Mouse (Mus musculus): ENCODE data around the gene Dbp. TPM values are rescaled to one million over a fixed set of nuclear protein-coding genes. Genes with fewer than 3 reads are reported as not detected.
"Not testable (repeated sequence)": the region's sequence is repeated elsewhere in the genome, so short reads cannot be mapped to it uniquely, and the experiment has no call there.

Dbp gene
- 10 to 100 TPM; 37.1 to 43.4 TPM for total RNA-seq (2021)
- long read RNA-seq, transcript Dbp-201 (4 exons, 1,837 nt): major isoform, 59 of 74 reads
- long read RNA-seq, transcript Dbp-205 (2 exons, 1,732 nt): minor isoform, 12 of 74 reads
- long read RNA-seq, partial matches to known transcripts: 2 of 74 reads
- long read RNA-seq, other reads (novel, unspliced or antisense): 0 of 74 reads

DNA sequence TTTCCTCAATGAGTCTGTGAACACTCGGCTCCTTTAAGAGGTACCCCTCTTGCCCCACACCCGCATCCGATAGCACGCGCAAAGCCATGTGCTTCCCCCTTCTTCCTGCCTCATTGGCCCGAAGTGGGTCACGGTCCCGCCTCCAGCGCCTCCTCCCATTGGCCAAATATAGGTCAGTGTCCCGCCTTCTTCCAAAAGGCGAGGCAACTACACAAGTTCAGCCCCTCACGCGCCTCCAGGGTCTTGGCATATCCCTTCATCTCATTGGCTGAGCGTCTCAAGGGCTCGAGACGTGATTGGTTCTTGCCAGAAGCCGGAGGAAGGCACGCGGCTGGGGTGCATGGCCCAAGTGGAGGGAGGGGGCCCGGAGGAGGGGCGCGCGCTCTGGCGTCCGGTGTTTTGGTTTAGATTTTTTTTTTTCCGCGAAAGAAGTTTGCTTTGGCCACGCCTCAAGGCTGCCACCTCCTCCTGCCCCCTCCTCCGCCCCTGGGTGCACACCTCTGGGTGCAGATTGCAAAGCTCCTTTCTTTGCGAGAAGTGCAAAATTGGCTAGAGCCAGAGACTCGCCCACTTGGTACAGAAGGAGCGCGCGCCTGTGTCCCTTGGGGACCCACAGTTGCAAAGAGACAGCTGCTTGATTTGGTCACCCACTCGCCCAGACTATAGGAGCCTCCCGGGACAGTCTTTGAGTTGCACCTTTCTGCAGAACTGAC lies at the start of gene Dbp:
Gene Dbp, plus strand, starts transcription at position 359 of the 713 bp plus-strand sequence.
- DNase-seq (ENCODE audit: low spot score in 2 of 2): peak; percentile 98

DNA sequence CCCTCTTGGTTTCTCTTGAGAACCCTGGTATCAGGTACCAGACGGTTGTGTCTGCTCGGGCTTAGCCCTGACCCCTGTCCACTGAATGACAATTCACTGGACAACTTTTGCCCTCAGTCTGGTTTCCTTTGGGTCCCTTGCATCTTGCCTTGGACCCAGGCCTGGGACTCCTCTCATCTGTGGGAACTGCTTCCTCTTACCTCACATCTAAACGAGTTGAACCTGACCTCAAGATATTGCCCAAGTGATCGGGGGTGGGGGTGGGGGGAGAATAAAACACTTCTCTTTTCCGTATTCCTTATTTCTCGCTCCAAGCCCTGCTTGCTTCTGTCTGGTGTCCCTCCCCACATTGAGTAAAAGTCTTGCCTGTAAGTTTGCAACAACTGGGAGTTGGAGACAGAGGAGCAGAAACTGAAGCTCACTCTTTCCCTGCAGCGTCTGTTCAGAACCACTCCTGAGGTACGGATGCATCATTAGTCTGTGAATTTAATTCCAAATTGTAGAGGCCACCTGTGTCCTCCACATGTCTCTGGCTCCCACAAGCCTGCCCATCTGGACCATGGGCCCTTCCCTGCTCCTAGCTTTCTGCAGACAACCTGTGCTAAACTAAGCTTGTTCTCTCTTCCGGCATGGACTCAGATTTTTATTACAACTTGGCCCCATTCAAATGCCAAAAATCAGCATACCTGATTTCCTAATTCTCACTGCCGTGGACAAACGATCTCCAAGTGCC lies 44.0 kb upstream of the Dbp start:
- no peak for DNase-seq (ENCODE audit: low spot score in 2 of 2)

DNA sequence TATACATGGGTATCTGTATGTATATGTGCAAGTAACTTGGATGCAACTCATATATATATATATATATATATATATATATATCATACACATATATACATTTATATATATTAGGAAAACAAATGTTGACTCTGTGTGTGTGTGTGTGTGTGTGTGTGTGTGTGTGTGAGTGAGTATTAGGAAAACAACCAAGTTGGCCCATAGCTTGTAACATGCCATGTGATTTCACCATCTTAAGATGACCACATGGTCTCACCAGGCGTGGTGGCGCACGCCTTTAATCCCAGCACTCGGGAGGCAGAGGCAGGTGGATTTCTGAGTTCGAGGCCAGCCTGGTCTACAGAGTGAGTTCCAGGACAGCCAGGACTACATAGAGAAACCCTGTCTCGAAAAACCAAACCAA lies 43.2 kb upstream of the Dbp start:
- not testable (repeated sequence) for DNase-seq (ENCODE audit: low spot score in 2 of 2)

DNA sequence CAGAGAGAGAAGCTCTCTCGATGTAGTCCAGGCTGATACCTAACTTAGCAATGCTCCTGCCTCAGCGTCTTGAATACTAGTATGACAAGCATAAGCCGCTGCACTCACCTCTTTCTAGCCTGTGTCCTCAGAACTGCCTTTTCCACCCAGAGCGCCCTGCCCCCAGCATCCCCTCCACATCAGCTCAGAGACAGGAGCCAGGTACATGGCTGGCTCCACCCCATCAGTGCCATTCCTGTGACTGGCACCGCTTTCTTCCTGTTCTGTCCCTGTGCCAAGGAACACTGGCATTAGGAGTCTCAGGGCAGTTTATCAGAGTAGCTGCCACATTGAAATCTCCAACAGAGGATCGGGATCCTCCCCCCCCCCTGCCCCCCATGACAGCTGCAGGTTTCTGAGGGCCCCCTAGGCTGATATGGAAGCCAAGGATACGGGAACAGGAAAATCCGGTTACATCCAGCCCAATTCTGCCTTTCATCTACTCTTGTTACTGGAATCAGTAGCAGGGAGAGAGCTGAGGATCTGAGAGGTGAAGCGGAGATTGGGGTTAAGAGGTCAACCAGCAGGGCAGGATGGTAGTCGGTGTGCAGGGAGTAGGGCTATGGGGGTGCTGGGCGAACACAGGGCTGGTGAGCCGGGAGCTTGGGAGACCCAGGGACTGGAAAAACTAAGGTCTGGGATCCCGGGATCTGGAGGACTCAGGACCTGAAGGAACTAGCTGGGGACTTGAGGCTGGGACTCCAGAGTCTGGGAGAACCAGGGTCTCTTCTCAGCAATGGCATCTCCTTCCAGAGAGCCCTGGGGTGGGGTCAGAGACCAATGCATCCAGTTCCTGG lies 39.4 kb upstream of the Dbp start:
- DNase-seq (ENCODE audit: low spot score in 2 of 2): no peak

DNA sequence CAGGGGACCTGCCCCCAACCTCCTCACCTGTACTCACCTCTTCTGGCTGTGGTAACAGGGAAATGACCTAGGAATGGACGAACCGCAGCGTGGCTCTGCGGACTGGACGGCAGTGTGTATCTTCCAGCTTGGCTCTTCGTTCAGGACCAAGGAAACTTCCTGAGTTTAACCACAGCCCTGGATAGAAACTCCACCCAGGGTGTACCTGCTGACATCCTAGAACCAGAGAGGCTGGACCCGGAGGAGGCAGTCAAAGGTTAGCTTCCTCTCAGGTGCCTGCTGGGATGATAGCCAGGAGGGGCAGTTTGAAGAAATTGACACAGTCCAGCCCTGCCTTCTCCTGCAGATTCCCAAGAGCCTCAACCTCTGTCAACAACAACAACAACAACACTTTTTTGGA lies 38.7 kb upstream of the Dbp start, which contains the start of gene Fut2:
Gene Fut2, minus strand, starts transcription at position 234 of the 400 bp plus-strand sequence.
- no peak for DNase-seq (ENCODE audit: low spot score in 2 of 2)

DNA sequence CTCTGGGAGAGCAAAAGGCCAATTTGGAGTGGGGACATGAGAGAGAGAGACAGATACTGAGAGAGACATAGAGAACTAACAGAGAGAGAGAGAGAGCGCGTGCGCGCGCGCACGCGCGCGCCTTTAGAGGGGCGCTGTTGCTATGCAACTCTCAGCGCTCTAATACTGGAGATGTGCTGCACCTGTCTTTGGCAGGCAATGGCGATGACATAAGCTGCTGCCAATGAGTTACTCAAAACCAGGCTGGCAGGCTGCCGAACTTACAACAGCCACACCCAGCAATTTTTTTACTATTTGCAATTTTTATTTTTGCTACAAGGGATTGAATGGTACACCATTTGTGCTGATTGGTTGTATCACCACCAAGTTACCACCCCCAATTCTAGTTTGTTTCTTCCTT lies 37.1 kb upstream of the Dbp start:
- peak in 1 of 2 experiments; percentile 51 for DNase-seq (ENCODE audit: low spot score in 2 of 2)

DNA sequence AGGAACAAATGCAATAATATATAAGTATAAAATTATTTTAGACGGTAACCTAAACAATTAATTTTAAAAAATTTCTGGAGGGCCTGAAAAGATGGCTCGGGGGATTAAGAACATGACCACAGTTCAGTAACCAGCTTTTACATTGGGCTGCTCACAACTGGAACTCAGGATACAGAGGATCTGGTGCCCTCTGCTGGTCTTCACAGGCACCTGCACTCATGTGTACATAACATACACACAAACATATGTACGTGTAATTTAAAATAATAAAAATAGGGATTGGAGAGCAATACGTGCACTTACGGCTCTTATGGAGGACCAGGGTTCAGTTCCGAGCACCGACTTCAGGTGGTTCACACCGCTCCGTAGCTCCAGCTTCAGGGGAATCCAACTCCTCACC lies 36.0 kb upstream of the Dbp start:
- DNase-seq (ENCODE audit: low spot score in 2 of 2): no peak

DNA sequence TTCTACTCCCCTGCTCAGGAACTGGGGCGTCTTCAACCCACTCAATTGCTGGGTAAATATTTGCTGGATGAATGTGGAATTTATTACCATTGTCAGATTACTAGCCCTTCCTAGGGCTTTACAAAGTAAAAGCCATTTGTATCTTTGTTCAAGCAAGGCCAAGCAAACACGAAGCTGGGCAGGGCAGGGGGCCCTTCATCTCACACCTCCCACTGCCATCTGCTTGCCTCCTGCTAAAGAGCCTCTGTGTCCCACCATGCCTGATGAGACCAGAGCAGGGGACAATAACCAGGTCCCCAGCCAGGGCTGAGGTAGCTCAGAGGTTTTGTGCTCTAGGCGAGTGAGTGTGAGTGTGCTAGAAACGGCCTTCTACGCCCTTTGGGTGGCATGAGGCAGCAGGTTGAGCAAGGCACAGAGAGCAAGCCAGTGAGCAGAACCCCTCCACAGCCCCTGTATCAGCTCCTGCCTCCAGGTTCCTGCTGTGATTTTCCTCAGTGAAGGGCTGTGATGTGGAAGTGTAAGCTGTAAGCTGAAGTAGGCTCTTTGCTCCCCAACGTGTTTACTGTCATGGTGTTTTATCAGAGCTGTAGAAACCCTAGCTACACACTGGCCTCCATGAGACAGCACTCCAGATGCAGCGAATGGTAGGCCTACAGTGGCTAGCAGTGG lies 27.1 kb upstream of the Dbp start:
- DNase-seq (ENCODE audit: low spot score in 2 of 2): no peak

DNA sequence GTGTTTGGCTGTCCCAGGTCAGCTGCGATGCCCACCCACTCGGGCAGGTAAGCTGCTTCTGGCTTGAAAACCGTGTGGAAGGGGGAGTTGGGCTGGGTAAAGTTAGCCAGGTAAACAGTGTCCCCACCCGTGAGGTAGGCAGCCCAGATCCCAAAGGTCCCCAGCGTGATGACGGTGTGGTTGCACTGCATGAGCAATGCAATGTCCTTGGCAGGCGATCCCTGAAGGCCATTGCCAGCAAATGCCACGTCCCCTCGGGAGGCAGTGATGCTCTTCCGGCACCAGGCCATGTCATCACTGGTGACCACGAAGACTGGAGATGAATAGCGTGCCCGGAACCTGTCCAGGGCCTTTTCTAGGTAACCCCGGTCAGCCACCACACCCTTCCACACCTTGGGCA lies 26.4 kb upstream of the Dbp start:
- no peak for DNase-seq (ENCODE audit: low spot score in 2 of 2)

DNA sequence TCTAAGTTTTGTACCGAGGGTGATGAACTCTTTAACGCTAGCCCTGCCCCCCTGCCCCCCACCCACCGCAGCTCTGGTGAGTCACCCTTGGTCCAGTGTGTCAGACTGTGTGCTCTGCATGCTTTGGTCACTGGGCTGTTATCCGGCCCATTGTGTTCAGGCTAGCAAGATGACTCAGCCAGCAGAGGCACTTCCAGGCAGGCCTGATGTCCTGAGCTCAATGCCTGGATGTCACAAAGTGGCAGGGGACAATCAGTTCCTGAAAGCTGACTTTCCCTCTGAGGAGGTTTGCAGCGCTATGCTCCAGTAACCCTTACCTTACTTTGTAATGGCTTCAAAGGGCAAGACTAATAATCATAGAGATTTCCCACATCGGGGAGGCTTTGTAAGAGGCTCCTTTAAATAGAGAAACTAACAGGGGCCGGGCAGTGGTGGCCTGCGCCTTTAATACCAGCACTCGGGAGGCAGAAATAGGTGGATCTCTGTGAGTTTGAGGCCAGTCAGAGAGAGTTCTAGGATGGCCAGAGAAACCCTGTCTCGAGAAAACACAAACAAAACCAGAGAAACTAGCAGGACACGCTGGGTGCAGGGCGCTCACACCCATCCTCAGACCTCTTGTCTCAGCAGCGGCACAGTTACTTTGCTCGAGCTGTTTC lies 24.8 kb upstream of the Dbp start:
- DNase-seq (ENCODE audit: low spot score in 2 of 2): no peak

DNA sequence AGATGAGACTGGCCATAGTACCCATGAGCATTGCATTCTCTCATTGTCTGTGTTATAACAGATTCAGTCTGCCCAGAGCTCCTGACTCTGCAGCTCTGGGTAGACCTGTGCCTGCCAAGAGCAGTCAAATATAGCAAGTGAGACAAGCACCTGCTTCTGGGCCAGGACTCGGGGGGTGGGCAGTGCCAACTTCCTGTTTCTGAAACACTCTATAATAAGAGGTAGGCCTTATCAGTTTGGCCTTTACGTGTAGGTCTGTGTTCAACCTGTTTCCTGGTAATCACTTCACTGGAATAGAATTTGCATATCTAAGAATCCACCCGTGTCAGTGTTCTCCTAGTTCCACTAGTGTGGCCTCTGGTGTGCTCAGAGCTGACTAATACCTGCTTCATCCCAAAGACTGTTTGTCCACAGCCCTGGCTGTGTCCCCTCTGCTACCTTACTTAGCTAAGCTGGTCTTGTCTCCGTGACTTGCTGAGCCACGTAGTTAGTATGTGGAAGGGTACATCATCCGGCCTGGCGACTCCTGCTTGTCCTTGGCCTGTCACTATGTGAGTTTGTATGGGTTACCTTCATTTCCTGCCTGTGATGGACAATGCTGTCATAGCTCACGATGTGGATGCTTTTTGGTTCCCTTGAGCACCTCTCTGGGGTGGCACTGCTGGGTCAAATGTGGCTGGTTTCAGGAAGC lies 23.7 kb upstream of the Dbp start:
- DNase-seq (ENCODE audit: low spot score in 2 of 2): no peak

DNA sequence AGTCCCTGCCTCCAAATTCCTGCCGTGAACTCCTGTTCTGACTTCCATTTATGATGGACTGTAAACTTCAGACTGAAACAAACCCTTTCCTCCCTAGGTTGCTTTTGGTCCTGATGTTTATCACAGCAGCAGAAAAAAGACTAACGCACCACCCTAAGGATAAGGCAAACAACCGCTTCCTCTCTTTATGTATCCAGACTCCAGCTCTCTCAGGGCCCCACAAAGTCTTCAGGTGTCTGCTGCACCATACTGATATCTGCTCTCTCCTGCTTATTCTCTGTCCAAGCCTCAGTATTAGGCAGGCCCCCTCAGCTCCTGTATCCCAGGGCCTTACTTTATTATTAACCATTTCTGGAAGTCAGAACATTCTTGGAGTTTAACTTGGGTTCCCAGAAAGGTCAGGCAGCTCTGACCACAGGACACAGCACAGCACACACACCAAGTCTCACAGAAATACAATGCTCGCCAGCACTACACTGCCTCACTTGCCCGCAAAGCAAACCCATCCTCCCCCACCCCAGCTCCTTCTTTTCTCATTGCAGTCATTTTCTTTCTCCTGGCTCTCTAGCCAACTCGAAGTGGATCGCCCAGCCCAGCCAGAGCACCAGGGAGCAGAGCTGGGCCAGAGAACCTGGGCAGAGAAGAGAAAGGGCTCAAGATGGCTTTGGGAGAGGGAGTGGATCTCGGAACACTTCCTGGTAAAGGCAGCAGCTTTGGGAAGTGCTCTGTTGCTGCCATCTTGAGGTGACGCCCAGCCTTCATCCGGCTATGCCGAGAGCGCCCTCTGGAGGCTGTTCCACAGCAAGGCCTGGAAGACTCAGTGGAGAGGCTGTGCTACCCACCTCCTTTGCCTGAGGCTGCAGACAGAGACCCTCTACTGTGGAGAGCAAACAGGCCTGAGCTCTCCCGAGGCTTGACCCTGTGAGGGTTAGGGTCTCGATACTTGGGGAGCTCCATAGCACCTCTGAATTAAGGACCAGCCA lies 22.5 kb upstream of the Dbp start:
- DNase-seq (ENCODE audit: low spot score in 2 of 2): peak; percentile 92 to 93

DNA sequence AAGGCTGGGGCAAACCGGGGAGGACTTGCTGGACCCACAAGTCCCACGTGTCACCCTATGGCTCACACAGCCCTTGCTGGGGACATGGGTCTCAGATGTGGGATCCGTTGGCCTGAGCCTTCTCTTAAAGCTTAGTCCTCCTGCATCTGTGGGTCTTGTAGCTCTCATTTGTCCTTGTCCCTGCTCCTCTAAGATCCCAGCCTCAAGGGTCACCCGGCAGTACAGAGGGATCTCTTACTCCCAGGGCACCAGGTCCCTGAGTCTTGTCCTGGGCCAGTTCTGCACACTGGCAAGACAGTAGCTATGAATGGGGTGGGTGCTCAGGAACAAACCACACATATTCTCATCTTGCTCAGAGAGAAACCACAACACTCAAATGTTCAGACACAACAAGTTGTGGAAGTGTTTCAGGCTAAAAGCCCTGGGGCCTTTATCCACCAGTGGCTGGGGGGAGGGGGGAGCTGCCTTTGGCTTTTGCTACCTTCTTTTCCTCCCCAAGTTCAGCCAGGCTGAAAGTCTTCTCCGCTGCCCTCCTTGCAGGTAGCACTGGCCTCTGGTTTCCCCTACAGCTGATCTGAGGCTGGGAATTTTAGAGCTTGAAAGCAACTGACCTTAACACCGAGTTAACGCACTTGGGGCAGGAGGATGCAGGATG lies 21.4 kb upstream of the Dbp start, which contains the start of gene Ntn5:
Gene Ntn5, plus strand, starts transcription at position 627 of the 655 bp plus-strand sequence.
- no peak for DNase-seq (ENCODE audit: low spot score in 2 of 2)

DNA sequence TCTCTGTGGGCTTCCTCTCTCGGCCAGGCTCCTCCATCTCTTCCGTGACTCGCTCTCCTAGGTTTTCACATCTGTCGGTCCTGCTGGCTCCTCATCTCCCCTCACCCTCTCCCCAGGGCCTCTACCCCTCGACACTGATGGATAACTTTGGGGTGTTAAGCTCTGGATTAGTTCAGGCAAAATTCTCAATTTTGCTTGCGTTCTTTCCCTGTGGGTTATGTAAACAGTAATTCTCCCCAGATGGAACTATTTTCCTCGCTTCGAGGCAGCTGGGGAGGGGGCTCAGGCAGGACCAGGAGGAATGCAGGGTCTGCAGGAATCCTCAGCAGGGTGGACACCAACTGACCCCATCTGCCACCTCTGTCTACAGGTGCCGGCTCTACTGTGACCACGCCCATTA lies 19.1 kb upstream of the Dbp start:
- no peak for DNase-seq (ENCODE audit: low spot score in 2 of 2)

DNA sequence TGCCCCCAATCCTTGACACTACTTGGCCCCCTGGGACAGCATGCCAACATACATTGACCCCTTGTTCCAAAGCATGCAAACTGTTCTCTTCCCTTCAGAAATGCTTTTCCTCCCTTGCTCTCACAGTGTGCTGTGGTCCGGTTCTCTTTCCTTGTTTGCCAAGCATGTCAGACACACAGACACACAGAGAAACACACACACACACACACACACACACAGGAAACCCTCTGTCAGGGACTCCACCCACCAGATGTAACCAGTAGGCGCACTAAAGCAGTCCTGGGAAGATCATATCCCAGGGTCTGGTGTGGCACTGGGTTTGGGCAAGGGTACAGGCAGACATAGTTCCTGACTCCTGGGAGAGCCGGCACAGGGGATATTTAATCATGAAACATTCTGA lies 18.0 kb upstream of the Dbp start:
- no peak for DNase-seq (ENCODE audit: low spot score in 2 of 2)

DNA sequence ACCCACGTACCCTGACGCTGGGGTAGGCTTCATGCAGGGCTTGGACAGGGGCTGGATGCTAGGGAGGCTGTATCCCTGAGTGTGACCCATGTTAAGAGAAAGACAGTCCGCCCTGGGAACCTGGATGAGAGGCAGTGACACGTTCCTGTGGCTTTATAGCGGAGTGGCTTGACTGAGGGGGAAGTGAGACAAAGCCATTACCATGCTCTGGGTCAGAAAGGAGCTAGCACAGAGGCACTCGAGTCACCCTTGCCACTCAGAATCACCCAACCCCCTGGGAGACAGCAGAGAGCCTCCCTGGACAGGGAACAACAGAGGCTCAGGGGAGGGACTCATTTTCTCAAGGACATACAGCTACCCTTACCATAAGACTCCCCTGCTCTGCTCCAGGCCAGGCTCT lies 15.8 kb upstream of the Dbp start:
- no peak for DNase-seq (ENCODE audit: low spot score in 2 of 2)

DNA sequence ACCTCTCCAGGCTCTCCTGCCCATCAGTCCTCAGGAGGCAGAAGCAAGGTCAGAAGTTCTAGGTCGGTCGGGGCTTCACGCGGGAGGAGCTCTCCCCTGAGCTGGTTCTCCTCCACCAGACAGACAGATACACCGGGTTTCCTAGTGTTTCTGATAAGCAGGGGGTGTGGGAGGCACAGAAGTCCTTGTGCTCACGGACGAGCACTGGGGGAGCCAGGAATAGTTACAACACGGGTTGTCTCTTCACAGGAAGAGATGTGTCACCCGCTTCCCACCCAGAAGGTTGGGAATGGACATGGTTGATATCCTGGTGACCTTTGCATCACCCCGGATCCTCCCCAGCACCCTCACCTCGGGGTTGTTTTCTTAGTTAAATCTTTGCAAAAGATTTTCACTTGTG lies 15.1 kb upstream of the Dbp start:
- no peak for DNase-seq (ENCODE audit: low spot score in 2 of 2)

DNA sequence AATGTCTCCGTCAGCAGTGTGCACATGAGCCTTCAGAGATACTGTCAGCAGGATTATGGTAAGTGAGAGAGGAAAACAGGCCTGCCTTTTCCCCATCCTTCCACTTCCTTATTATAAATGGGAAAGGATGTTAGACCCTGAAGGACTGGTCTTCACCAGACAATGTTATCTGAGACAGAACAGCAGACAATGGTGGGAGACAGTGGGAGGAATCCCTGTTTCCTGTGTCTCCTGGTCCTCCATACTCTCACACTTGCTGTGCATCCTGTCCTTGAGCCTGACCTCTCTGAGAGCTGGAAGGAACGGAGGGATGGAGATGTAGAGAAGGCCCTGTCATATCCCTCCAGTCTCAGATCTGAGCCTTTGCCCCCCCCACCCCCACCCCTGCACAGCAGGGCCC lies 12.5 kb upstream of the Dbp start:
- no peak for DNase-seq (ENCODE audit: low spot score in 2 of 2)

All from layer of hippocampus, postnatal 10 days (tissue).